Mouse (Mus musculus) megakaryocyte, adult 5-6 weeks (primary cell): ENCODE results near the gene Fat4. TPM values are rescaled to one million over a fixed set of nuclear protein-coding genes. Genes with fewer than 3 reads are reported as not detected.

Experiments used
- ATAC-seq: 2 replicates; pipeline ENCODE4 v1.8.0; 2016; ENCODE audit warnings: mild to moderate bottlenecking, inconsistent platforms; ENCODE audit not compliant: poor library complexity, severe bottlenecking
- total RNA-seq, 2 experiments: library from RNA; stranded (forward) in 1 of 2; stranded (reverse) in 1 of 2; fragments of 153-499, 151-499 nt in 1 of 2; fragments of 221-1000, 200-1000 nt in 1 of 2; gene quantifications; 2 replicates each; pipeline versions ENCODE4 v1.2.3 to v1.2.4; 2015 to 2017

The Fat4 gene
- total RNA-seq, 2 experiments from 2014 or later = 0.04 TPM; not detected in 1

DNA sequence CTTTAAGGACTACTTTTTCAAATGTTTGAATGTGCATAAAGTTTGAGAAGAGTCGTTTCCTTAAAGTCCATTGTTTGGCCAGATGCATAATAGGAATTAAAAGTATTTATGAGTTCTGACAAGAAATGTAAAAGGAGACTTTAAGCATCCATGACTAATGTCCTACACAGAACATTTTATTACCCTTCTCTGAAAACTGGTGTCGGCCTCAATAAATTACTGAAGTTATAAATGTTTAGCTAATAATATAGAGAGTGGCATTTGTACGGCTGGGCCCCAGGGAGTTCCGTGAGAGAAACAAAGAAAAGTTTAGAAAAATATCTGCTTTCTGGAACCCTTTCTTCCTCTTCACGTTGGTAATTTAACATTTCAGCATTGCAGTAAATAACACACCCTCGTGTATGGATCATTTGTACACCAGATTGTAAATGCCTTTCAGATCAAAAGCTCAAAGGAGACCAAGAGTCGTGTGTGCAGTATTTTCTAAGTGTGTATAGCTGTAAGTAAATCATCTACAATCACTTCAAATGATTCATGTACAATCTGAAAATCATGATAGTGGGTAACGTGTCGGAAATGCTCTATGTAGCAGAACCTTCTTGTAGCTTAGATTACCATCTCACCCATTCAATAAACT, 69.4 kb downstream of the Fat4 start:
- ATAC-seq = no peak

DNA sequence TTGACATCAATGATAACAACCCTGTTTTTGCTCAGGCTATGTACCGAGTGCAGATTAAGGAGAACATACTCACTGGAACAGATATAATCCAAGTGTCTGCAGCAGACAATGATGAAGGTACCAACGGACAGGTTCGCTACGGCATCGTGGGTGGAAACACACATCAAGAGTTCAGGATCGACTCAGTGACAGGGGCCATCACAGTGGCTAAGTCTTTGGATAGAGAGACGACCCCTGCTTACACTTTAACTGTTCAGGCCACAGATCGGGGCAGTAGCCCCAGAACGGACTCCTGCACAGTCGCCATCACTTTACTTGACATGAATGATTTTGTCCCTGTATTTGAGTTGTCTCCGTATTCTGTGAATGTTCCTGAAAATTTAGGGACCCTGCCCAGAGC, 70.4 kb downstream of the Fat4 start:
- no peak for ATAC-seq

DNA sequence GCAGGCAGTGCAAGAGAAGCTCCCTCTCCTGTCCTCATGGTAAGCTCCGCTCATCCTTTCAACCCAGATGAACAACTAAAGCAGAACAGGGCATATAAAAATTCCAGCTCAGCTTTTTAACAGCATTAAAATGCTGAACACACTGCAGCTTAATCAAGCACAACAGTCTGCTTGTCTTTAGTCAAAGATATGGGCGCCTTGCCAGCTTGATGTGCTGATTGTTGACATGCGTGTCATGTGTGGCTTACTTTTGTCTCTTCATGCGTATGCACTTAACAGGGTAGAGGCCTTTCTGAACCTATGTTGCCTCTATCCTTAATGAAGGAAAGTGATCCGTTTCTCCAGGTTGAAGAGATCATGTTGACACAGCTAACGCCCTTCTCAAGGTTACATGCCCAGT, 75.6 kb downstream of the Fat4 start:
- ATAC-seq = no peak

DNA sequence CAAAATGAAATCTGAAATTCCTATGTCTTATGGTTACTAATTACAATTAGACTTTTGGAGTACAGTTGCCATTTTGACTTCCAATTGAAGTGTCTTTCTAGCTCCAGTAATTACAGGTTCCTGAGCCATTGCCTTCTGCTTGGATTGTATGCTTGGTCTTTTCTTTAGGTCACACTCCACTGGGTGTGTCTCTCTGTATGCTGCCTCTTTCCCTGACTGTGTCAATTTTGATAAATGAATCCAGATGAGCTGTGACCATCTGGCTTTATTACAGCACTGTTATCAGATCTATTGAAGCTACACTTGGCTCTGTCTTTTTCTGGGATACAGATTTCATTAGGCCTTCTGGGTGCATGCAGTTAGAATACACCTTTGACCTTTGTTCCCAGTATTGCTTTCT, 80.7 kb downstream of the Fat4 start:
- ATAC-seq = no peak

DNA sequence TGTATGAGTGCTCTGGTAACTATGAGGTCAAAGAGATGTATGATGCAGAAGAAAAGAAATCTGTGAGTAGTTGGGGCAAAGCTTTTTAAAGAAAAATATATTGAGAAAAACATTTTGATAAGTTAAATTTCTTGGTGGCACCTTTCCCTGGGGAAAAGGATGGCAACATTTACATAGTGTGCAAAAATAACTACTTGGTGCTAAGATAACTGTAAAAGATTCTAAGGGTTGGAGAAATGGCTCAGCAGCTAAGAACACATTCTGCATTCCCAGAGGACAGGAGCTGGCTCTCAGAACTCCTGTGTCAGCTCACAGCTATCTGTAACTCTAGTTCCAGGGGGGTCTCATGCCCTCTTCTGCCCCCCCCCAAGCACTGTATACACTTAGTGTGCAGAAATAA, 99.6 kb downstream of the Fat4 start:
- no peak for ATAC-seq

DNA sequence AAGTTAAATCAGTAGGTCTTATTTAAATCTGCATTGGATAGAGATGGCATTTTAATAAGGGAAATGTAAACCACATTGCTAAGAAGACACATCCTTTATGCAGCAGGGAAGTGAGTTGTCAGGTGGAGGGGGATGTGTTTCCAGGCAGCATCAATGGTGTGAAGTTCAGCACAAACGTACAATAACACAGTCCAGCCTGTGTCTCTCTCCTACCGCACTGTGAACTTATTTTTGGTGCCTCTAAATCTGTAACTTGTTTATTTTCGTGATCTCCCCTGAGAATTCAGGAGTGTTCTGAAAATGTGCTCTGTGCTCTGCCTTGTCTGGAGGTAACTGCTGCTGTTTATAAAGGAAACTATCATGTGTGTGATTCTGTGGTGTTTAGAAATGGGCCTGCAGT, 102.4 kb downstream of the Fat4 start:
- ATAC-seq = no peak

DNA sequence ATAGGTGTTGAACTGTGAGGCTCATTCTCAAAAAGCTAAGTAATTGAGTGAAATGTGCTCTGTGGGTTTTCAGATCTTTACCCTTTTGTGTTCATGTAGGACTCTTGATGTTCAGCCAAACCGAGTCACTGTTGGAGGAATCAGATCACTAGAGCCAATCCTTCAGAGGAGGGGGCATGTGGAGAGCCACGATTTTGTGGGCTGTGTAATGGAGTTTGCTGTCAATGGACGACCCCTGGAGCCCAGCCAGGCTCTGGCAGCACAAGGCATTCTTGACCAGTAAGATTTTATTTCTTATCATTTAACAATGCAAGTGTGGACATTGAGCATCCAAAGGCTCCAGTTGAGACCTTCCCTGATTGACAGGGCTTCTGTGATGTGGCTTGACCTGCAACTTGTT, 113.3 kb downstream of the Fat4 start:
- no peak for ATAC-seq

DNA sequence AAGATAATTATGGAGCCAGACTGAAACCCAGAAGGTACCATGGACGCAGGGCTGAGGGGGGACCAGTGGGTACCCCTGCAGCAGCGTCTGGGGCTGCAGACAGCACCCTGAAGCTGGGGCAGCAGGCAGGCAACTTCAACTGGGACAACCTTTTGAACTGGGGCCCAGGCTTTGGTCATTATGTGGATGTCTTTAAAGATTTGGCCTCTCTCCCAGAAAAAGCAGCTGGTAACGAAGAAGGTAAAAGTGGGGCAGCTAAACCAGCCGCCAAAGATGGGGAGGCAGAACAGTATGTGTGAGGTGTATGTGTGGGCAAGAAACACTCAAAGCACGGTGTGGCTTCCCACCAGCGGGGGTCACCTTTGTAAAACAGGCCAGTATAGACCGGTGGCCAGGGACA, 123.8 kb downstream of the Fat4 start:
- no peak for ATAC-seq

DNA sequence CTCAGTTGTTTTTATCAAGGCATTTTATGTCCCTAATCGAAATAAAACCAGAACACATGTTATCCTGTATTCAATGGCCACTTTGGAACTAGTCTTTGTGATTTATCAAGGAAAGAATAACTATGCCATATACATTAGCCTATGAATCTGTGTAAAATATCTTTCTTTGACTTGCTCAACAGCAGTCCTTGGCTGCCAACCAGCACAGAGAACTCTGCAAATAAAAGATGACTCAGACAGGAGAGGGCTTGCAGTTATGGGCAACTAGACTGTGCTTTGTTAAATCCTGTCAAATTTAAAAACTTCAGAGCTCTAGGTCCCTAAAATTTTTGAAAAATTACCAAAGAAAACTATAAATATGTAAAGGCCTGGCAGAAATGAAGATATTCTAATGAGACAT, 130.9 kb downstream of the Fat4 start:
- no peak for ATAC-seq

DNA sequence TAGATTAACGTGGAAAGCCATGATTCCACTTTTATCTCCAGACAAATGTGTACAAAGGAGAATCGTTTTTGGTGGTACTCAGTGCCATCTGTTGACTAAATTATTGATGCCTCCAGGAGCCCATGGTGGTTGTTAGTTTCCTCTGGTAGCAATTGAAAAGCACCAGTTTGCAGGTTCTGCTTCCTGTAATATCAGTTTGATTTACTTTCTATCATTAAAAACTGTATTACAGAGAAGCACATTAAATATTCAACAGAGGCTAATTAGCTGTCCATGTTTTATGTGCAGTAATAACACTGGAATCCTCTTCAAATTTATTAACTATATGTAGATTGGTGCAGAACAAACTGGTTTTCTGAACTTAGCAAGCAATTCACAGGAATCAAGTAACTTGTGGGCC, 149.4 kb downstream of the Fat4 start:
- ATAC-seq = no peak

DNA sequence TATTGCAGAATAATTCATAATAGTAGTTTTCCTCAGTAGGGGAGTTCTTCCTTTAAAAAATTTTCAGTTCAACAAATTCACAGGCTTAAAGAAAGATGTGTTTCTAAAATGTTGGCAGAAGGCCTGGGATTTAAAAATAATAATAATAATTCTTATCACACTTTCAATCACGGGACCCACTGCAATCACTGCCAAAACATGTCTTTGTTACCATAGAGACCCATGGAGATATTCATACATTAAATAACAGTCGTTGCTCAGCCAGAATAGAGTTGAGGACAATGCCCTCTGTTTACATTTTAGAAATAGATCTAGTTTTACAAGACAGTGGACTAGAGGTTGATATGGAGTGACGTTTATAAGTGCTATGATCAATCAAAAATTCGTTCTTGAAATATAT, 159.7 kb downstream of the Fat4 start:
- ATAC-seq = no peak

DNA sequence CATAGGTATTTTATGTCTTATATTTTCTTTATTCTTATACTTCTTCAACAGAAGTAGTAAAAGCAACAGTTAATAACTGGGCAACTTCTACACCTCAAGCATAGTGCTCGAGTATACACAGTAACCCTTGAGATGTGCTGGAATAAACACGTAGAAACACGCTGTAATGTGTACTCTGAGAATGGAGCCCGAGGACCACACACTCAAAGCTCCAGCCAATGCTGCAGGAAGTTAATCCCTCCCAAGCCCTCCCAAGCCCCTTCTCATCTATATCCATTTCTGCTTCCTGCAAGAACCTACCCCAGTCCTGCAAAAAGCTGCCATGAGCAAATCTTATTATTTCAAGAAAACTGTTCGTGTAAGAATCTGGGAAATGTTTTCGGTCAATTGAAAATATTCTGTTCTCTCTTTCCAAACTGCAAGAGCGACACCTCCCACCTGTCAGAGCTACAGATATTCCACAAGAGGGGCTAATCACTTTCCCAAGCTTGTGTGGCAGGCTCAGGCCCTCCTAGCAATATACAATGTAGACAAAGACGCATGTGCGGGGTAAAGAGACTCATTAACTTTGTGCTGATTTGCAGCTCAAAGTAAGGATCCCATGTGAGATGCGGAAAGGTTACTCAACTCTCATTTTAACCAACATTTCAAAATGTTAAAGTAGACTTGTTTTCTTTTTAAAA, 161.0 kb downstream of the Fat4 start:
- ATAC-seq = no peak

DNA sequence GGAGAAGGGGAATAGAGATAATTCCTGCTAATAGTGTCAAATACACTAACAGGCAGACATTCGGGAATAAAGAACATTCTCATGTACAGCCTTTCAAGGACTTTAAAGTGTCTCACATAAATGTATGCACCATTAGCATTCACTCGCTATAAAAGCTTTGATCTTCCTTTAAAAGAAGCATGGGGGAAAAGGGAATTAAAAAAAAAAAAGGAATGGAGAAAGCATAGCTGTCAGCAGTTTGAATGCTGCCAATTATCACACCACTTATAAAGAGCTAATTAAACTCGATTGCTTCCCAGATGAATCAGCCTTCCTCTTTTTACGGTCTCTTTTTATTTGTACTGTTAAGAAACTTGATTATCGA, 161.5 kb downstream of the Fat4 start:
- ATAC-seq = no peak

DNA sequence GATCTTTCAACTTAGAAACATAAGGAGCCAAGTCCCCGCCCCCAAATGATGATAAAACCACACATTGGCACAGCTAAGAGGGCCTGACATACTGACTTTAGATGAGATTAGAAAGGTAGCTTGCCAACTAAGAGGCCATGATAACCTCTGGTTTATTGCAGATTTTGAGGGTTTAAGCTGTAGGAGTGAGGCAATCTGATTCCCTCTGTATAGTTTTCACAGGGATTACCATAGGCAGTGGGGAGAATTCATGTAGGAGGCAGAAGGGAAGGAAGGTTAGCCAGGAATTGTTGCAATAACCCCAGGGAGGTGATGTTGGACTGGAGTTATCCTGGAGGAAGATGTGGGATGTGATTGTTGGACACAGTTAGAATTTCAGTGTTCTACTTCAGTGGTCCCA, 163.4 kb downstream of the Fat4 start:
- no peak for ATAC-seq

DNA sequence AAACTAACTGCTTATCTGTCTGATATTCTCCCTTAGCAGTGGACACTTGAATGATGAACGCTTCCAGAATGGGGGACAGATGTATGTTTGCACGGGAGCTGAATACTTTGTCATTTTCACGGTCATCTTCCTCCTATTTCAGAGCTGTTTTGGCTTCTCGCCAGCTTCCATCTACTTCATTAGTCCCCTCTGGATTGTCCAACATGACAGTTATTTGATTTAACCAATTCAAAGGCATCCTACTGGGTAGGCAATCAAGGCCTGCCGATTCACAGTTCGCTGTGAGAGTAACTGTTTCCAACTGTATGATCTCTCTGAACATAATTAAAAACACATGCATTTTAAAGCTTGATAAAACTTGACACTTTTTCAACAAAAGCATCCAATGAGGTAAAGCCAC, 166.3 kb downstream of the Fat4 start:
- no peak for ATAC-seq
